Mouse (Mus musculus) bone marrow, adult 2 months (tissue): ENCODE results near the gene Vti1a.

Source experiments
- CTCF ChIP-seq: fragments of 200-500 bp; IDR thresholded peaks from 2 replicates; pipeline ENCODE4 v1.5.1; 2011; ENCODE audit warnings: low read length, control low read depth; ENCODE audit not compliant: control insufficient read depth, insufficient read depth
- POLR2A ChIP-seq: fragments of 200-500 bp; IDR thresholded peaks from 2 replicates; pipeline ENCODE4 v1.6.1; 2011; ENCODE audit warnings: low read depth, mild to moderate bottlenecking, control low read depth, low read length, borderline replicate concordance; ENCODE audit not compliant: control insufficient read depth

DNA sequence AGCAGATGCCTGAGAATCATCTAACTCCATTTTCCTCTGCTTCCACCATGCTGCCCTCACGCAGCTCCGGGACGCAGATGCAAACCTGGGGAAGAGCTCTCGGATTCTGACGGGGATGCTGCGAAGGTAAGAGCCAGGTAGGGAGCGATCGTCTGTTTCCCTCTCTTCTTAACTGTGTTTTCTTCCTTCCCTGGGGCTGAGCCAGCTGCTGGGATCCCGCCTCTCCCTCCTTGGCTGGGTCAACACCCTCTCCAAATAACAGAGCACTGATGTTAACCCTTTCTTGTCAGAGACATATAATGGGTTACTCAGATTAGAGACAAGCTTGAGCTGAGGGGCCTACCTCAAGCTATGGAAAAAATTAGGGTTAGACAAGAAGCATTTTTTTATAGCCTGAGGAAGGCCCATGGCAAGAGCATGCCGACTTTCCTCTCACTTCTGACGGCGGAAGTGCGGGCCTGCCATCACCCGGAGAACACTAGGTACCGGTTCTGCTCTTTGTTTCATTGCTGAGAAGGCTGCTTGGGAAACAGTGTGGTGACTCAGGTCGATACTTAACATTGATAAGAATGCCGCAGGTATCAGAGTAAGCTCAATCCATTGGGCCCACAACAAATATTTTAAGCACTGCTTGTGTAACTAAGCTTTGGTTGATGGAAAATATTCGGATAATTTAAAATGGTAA is 183.2 kb downstream of the Vti1a start:
- no peak for TF ChIP-seq CTCF
- no peak for TF ChIP-seq POLR2A
